Mouse (Mus musculus) ES-E14 (cell line): ENCODE results near the gene Carns1. TPM values are rescaled to one million over a fixed set of nuclear protein-coding genes. Genes with fewer than 3 reads are reported as not detected.

Experiments
- DNase-seq: peaks from one replicate; pipeline ENCODE4 v3.0.0-alpha.2; 2013; ENCODE audit warnings: low read depth, low spot score
- H3K27ac ChIP-seq: 2 replicates; pipeline ENCODE4 v1.5.1; 2012; ENCODE audit warnings: low read depth, mild to moderate bottlenecking, low read length, moderate library complexity, mixed read lengths; ENCODE audit not compliant: poor library complexity, insufficient read depth, severe bottlenecking
- H3K36me3 ChIP-seq: 2 replicates; pipeline ENCODE4 v1.6.1; 2012; ENCODE audit warnings: mild to moderate bottlenecking, low read length, moderate library complexity, mixed read lengths; ENCODE audit not compliant: control insufficient read depth, poor library complexity, insufficient read depth, severe bottlenecking
- H3K4me1 ChIP-seq, 2 experiments: fragments of 150-350 bp in 1 of 2; sonication (generic) in 1 of 2; 2 replicates each; pipeline ENCODE4 v1.6.1; 2012; ENCODE audit warnings: low read length in 2 of 2, mild to moderate bottlenecking in 1 of 2, mixed read lengths in 1 of 2; ENCODE audit not compliant: control insufficient read depth in 2 of 2, insufficient read depth in 2 of 2, poor library complexity in 1 of 2
- H3K4me3 ChIP-seq, 2 experiments: fragments of 150-350 bp in 1 of 2; sonication (generic) in 1 of 2; 2 replicates each; pipeline ENCODE4 v1.5.1; 2012; ENCODE audit warnings: low read length in 2 of 2, low read depth in 1 of 2, mild to moderate bottlenecking in 1 of 2, mixed read lengths in 1 of 2; ENCODE audit not compliant: insufficient read depth in 1 of 2, poor library complexity in 1 of 2, severe bottlenecking in 1 of 2
- H3K9ac ChIP-seq: 2 replicates; pipeline ENCODE4 v1.6.1; 2012; ENCODE audit warnings: low read depth, mild to moderate bottlenecking, low read length, mixed read lengths; ENCODE audit not compliant: poor library complexity, insufficient read depth, severe bottlenecking
- H3K9me3 ChIP-seq: fragments of 150-350 bp; sonication (generic); 2 replicates; pipeline ENCODE4 v1.6.1; 2012; ENCODE audit warnings: low read depth, mild to moderate bottlenecking, low read length; ENCODE audit not compliant: control insufficient read depth, insufficient read depth
- CHD2 ChIP-seq: IDR thresholded peaks from 2 replicates; pipeline ENCODE4 v1.6.1; 2014; ENCODE audit warnings: mild to moderate bottlenecking, low read depth, low read length, inconsistent platforms
- HCFC1 ChIP-seq: IDR thresholded peaks from 2 replicates; pipeline ENCODE4 v1.6.1; 2012; ENCODE audit warnings: low read length, inconsistent platforms, borderline replicate concordance; ENCODE audit not compliant: insufficient read depth
- MAFK ChIP-seq: IDR thresholded peaks from 2 replicates; pipeline ENCODE4 v1.6.1; 2014; ENCODE audit warnings: mild to moderate bottlenecking, low read depth, low read length, inconsistent platforms; ENCODE audit not compliant: insufficient read depth
- ZC3H11A ChIP-seq: IDR thresholded peaks from 2 replicates; pipeline ENCODE4 v1.6.1; 2012; ENCODE audit warnings: low read depth, mild to moderate bottlenecking, inconsistent platforms, low read length, borderline replicate concordance
- ZNF384 ChIP-seq: IDR thresholded peaks from 2 replicates; pipeline ENCODE4 v1.6.1; 2012; ENCODE audit warnings: low read depth, low read length, inconsistent platforms
- in situ Hi-C, 2 experiments: fragments of 600-800 bp; cut with MboI; formaldehyde crosslinking; loops; one replicate each; pipeline ENCODE4 v1.15.1; 2025; ENCODE audit warnings: low sequenced_read_pairs in 2 of 2, inconsistent platforms in 1 of 2; ENCODE audit not compliant: unreplicated experiment in 2 of 2
- total RNA-seq: library from RNA; depleted of rRNA; stranded (reverse); fragments of 300-350 nt; gene quantifications from 2 replicates; pipeline ENCODE4 v1.2.3, GENCODE M21; 2012

Carns1 gene
- total RNA-seq, 1 experiment: 2.3 TPM

GRCm38 (mm10) chr19:4146366-4147021 is 28.8 kb downstream of the Carns1 start:
- Histone ChIP-seq H3K36me3 (peaks cover 16% of the 10 kb centered on the region; the same call in 1 of the 2 replicates), H3K4me3 (no peak overlapping the region), H3K4me1 (peaks cover 3 to 29% of the 10 kb centered on the region in 2 experiments), H3K9ac (no peak overlapping the region), H3K9me3 (no peaks in the 10 kb centered on the region), H3K27ac (no peak overlapping the region)
- no peak for TF ChIP-seq CHD2
- TF ChIP-seq HCFC1: no peak
- TF ChIP-seq ZC3H11A: no peak
- no peak for TF ChIP-seq MAFK
- TF ChIP-seq ZNF384: no peak
- in situ Hi-C loops: no loop called here
- DNase-seq: no peak

GRCm38 (mm10) chr19:4145936-4146335 is 29.3 kb downstream of the Carns1 start:
- Histone ChIP-seq H3K27ac (no peak overlapping the region), H3K4me1 (peaks cover 3 to 25% of the 10 kb centered on the region in 2 experiments; a peak in 3 of 4 replicates), H3K4me3 (no peak overlapping the region), H3K9ac (no peak overlapping the region), H3K36me3 (peaks cover 11% of the 10 kb centered on the region; the same call in 1 of the 2 replicates), H3K9me3 (no peaks in the 10 kb centered on the region)
- in situ Hi-C loops: no loop called here
- TF ChIP-seq HCFC1: no peak
- TF ChIP-seq ZNF384: no peak
- TF ChIP-seq MAFK: no peak
- no peak for TF ChIP-seq ZC3H11A
- TF ChIP-seq CHD2: no peak
- no peak for DNase-seq

GRCm38 (mm10) chr19:4144550-4145498 is 30.5 kb downstream of the Carns1 start:
- H3K9ac ChIP-seq: no peak overlapping the region
- peaks cover 1% of the 10 kb centered on the region; the same call in 1 of the 2 replicates for H3K36me3 ChIP-seq
- no peak overlapping the region for H3K4me3 ChIP-seq
- TF ChIP-seq ZC3H11A (no peak), CHD2 (no peak), ZNF384 (no peak), HCFC1 (no peak), MAFK (no peak)
- in situ Hi-C loops: no loop called here
- H3K4me1 ChIP-seq: peaks cover 3 to 18% of the 10 kb centered on the region in 2 experiments; a peak in 2 of 4 replicates
- no peaks in the 10 kb centered on the region for H3K9me3 ChIP-seq
- no peak overlapping the region for H3K27ac ChIP-seq
- DNase-seq: no peak

DNA sequence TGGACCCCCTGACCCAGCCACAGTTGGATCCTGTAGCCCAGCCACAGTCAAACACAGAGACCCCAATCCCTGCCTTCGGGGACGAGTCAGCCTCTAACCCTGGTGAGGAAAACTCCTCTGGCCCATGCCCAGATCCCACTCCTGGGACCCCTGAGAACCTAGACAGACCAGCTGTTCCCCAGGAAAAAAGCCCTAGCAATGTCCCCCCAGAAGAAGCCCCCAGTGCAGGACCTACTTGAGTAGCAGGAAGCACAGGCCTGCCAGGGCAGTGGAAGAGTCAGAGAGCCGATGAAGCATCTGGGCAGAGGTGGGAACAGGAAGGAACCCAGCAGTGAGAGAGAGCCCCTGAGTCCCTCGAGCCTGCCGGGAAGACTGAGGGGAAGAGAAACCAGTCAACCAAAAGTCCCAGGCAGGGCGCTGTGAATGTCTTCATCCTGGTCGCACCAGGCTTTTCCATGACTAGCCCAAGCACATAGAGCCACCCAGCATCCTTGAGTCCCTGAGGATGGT is 31.5 kb downstream of the Carns1 start, which contains the start of gene Cabp4:
Gene Cabp4, minus strand, starts transcription at position 275 of the 510 bp plus-strand sequence.
- DNase-seq: no peak
- H3K27ac ChIP-seq: no peak within 1 kb of the TSS
- no peak within 1 kb of the TSS for H3K4me3 ChIP-seq
- in situ Hi-C loops: no loop called here
- H3K4me1 ChIP-seq: peaks cover 3 to 10% of the 10 kb centered on the region in 2 experiments; a peak in 2 of 4 replicates
- no peak for TF ChIP-seq CHD2
- no peak for TF ChIP-seq HCFC1
- no peak for TF ChIP-seq MAFK
- TF ChIP-seq ZNF384: no peak
- no peak for TF ChIP-seq ZC3H11A
- H3K9ac ChIP-seq: no peak within 1 kb of the TSS
- no peaks in the 10 kb centered on the region for H3K9me3 ChIP-seq
- H3K36me3 ChIP-seq: no peaks in the 10 kb centered on the region
